Mouse (Mus musculus) intestine, embryonic 16.5 days (tissue): ENCODE results near the gene Tgfbi. TPM values are rescaled to one million over a fixed set of nuclear protein-coding genes. Genes with fewer than 3 reads are reported as not detected.
A peak's percentile ranks its signal among the peaks of the same experiment; 100 is the strongest.

Source experiments
- ATAC-seq: fragments of 200-750 bp; cut with Nextera tagmentation; 2 replicates; pipeline ENCODE4 v1.8.0; 2017; ENCODE audit warnings: moderate TSS enrichment, moderate library complexity
- H3K27ac ChIP-seq: fragments of 300-500 bp; sonication (generic); 2 replicates; pipeline ENCODE4 v1.5.1; 2014; ENCODE audit warnings: mild to moderate bottlenecking, low read length
- H3K27me3 ChIP-seq: fragments of 300-500 bp; sonication (generic); replicated peaks from 2 replicates; pipeline ENCODE4 v1.6.1; 2014; ENCODE audit warnings: low read length, control low read depth, mixed read lengths; ENCODE audit not compliant: control insufficient read depth, insufficient read depth
- H3K36me3 ChIP-seq: fragments of 300-500 bp; sonication (generic); 2 replicates; pipeline ENCODE4 v1.6.1; 2014; ENCODE audit warnings: low read length, control low read depth; ENCODE audit not compliant: control insufficient read depth, insufficient read depth
- H3K4me1 ChIP-seq: fragments of 300-500 bp; sonication (generic); 2 replicates; pipeline ENCODE4 v1.6.1; 2014; ENCODE audit warnings: low read length, control low read depth, mixed read lengths; ENCODE audit not compliant: control insufficient read depth, insufficient read depth
- H3K4me2 ChIP-seq: fragments of 300-500 bp; sonication (generic); 2 replicates; pipeline ENCODE4 v1.6.1; 2014; ENCODE audit warnings: low read depth, low read length, control low read depth
- H3K4me3 ChIP-seq: fragments of 300-500 bp; sonication (generic); 2 replicates; pipeline ENCODE4 v1.5.1; 2014; ENCODE audit warnings: mild to moderate bottlenecking, low read length
- H3K9ac ChIP-seq: fragments of 300-500 bp; sonication (generic); 2 replicates; pipeline ENCODE4 v1.6.1; 2014; ENCODE audit warnings: low read depth, low read length
- H3K9me3 ChIP-seq: fragments of 300-500 bp; sonication (generic); 2 replicates; pipeline ENCODE4 v1.6.1; 2016; ENCODE audit warnings: low read length, control low read depth; ENCODE audit not compliant: control insufficient read depth
- WGBS: fragments of 180-500 bp; shearing (Covaris S2); extraction: QIAGEN DNeasy Blood & Tissue Kit; methylation state at CpG from one replicate; pipeline ENCODE4 v1.1.7; 2014; 5-methylcytosine and 5-hydroxymethylcytosine counted together
- polyA plus RNA-seq: library from polyadenylated mRNA; unstranded; fragments of >200 nt; fragmentation: Nextera tagmentation; extraction: Ambion mirVana; gene quantifications from 2 replicates; pipeline ENCODE4 v1.2.1, GENCODE M21; 2015

The Tgfbi gene
- polyA plus RNA-seq, 1 experiment from 2014 or later: 124 TPM

DNA sequence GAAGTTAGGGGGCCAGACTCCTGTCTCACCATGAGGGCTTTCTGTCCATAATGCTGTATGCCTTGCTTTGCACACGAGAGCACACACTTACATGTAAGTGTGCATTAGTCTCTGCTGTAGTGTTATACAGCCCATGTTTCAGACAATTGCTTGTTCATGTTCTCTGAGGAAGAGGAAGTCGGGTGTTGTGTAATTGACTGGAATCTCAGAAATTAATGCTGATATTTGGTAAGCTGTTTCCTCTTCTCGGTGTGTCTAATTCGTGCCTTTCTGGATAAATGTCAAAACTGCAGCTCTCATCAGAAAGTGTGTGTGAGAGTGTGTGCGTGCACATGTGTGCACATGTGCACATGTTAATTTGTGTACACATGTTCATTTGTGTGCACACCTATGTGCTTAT is 16.1 kb upstream of the Tgfbi start:
- no peak overlapping the region for H3K9ac ChIP-seq
- H3K27ac ChIP-seq: peak overlapping the region; percentile 25; the same call in 1 of the 2 replicates
- no peaks in the 10 kb centered on the region for H3K27me3 ChIP-seq
- no peak overlapping the region for H3K4me2 ChIP-seq
- no peak overlapping the region for H3K4me3 ChIP-seq
- ATAC-seq: no peak
- no peaks in the 10 kb centered on the region for H3K9me3 ChIP-seq
- 78% methylated on average over 5 of the region's 5 CpGs for WGBS
- H3K36me3 ChIP-seq: no peaks in the 10 kb centered on the region
- H3K4me1 ChIP-seq: peaks cover 51% of the 10 kb centered on the region

DNA sequence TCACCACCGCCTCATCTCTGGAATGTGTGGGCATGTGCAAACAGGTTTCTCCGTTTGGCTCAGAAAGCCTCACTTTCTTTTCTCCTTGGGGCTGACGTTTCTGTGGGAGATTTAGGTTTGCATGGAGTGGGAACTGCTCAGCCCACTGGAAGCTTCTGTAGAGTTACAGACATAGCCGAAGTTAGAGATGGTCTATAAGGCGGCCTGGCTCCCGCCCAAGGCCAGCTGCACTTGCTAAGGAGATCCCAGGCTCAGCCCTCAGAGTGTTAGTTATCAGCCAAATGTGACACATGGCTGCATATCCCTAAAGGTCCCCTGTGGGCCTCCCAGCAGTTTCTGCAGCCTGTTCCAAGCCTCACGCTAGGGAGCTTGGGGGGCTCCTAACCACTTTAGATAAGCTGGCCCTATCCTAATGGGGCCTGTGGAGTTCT is 15.3 kb upstream of the Tgfbi start:
- peaks cover 45% of the 10 kb centered on the region for H3K4me1 ChIP-seq
- H3K9ac ChIP-seq: no peak overlapping the region
- H3K4me2 ChIP-seq: no peak overlapping the region
- no peaks in the 10 kb centered on the region for H3K36me3 ChIP-seq
- no peak overlapping the region for H3K4me3 ChIP-seq
- WGBS: 50% methylated on average over 7 of the region's 7 CpGs
- no peaks in the 10 kb centered on the region for H3K9me3 ChIP-seq
- H3K27me3 ChIP-seq: no peaks in the 10 kb centered on the region
- peak overlapping the region; percentile 25; the same call in 1 of the 2 replicates for H3K27ac ChIP-seq
- ATAC-seq: peak; percentile 21; the same call in 1 of the 2 replicates

- Histone ChIP-seq H3K4me2 (no peak overlapping the region), H3K4me3 (no peak overlapping the region), H3K36me3 (no peaks in the 10 kb centered on the region), H3K4me1 (peaks cover 44% of the 10 kb centered on the region), H3K9ac (no peak overlapping the region), H3K27me3 (no peaks in the 10 kb centered on the region), H3K27ac (no peak overlapping the region), H3K9me3 (no peaks in the 10 kb centered on the region)
- 76% methylated on average over 8 of the region's 8 CpGs for WGBS
- ATAC-seq: peak; percentile 34; the same call in 1 of the 2 replicates
Measured at GRCm38 (mm10) chr13:56595246-56595645, 14.1 kb upstream of the Tgfbi start.

DNA sequence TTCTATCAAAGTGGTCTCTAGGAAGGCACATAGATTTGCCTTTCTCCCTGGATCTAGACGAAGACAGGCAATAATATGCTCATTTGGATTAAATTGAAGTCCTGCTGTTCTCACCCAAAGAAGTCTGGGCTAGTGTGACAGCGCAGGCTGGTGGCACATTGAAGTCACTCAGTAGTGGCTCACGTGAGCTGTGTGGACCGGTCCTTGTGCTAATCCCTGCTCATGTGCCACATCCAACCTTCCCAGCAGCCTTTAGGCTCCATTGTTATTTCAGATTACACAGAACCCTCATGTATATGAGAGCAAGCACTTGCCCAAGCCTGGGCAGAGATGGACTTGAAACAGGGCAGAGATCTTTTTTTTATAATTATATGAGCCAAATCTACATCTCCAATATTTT is 12.0 kb upstream of the Tgfbi start:
- Histone ChIP-seq H3K4me2 (no peak overlapping the region), H3K9me3 (no peaks in the 10 kb centered on the region), H3K27ac (peak overlapping the region; percentile 58), H3K4me3 (no peak overlapping the region), H3K4me1 (peaks cover 57% of the 10 kb centered on the region), H3K36me3 (no peaks in the 10 kb centered on the region), H3K9ac (no peak overlapping the region), H3K27me3 (no peaks in the 10 kb centered on the region)
- 72% methylated on average over 4 of the region's 4 CpGs for WGBS
- ATAC-seq: no peak

DNA sequence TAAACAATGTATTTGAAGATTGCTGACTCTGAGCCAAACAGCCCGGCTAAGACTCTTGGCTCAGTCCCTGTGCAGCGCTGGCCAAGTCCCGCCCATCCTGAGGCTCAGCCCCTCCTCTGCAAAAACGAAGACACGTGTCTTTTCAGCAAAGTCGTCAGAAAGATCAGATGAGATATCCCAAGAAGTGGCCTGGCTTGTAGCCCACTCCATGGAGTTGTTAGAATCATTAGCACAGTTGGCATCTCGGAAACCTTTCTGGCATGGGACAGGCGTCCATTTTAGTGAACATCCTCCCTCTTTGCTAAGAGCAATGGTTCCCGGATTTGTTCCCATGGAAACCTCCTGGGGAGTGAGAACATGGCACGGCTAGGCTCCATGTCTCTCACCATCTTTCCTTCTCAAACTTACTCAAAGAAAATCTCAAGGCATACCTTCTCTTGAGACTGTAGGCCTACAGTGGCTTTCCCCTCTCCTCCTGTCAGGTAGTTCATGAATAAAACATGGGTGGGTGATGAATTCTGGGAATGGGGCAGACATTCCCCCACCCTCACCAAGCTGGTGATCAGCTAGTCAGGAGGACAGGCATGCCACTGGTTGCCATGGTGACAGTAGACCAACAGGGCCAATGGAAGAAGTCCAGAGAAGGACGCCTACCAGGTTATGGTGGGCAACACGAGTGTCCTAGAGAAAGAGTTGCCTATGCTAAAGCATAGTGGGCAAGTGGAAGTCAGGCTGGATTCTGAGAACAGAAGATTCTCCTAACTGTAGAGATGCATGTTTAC is 11.3 kb upstream of the Tgfbi start:
- Histone ChIP-seq H3K27me3 (no peaks in the 10 kb centered on the region), H3K9me3 (no peaks in the 10 kb centered on the region), H3K9ac (no peak overlapping the region), H3K27ac (no peak overlapping the region), H3K4me1 (peaks cover 57% of the 10 kb centered on the region), H3K4me2 (no peak overlapping the region), H3K4me3 (no peak overlapping the region), H3K36me3 (no peaks in the 10 kb centered on the region)
- 0 out of 2 replicates have a peak, but pooled peaks have one; percentile 45 for ATAC-seq
- WGBS: 43% methylated on average over 12 of the region's 12 CpGs

DNA sequence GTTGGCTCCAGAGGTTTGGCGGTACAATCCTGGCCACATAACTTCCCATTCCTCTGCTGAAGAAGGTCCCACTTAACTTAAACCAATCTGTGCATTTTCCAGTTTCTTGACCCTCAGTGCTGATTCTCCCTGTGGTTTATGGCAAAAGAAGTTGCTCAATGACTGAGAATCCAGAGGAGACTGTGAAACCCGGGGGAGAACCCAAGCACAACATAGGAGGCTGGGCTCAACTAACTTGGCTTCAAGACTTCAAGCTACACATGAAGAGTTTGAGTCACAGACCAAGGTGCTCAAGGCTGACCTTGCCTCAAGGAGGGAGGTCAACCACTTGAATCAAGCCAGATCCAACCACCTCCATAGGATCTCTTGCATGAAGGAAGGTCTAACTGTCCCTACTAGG is 9.8 kb upstream of the Tgfbi start:
- no peaks in the 10 kb centered on the region for H3K36me3 ChIP-seq
- no peak for ATAC-seq
- H3K27ac ChIP-seq: peak overlapping the region; percentile 65
- H3K4me1 ChIP-seq: peaks cover 51% of the 10 kb centered on the region
- no peak overlapping the region for H3K4me3 ChIP-seq
- no peak overlapping the region for H3K4me2 ChIP-seq
- no peak overlapping the region for H3K9ac ChIP-seq
- WGBS: 92% methylated on average over 2 of the region's 2 CpGs
- H3K9me3 ChIP-seq: no peaks in the 10 kb centered on the region
- no peaks in the 10 kb centered on the region for H3K27me3 ChIP-seq

- ATAC-seq: peak; percentile 34; the same call in 1 of the 2 replicates
- H3K9me3 ChIP-seq: no peaks in the 10 kb centered on the region
- H3K36me3 ChIP-seq: no peaks in the 10 kb centered on the region
- H3K4me3 ChIP-seq: no peak overlapping the region
- H3K4me1 ChIP-seq: peaks cover 45% of the 10 kb centered on the region
- H3K4me2 ChIP-seq: no peak overlapping the region
- WGBS: 46% methylated on average over 10 of the region's 10 CpGs
- no peaks in the 10 kb centered on the region for H3K27me3 ChIP-seq
- no peak overlapping the region for H3K9ac ChIP-seq
- peak overlapping the region; percentile 65 for H3K27ac ChIP-seq
Measured at GRCm38 (mm10) chr13:56600216-56600890, 9.0 kb upstream of the Tgfbi start.

DNA sequence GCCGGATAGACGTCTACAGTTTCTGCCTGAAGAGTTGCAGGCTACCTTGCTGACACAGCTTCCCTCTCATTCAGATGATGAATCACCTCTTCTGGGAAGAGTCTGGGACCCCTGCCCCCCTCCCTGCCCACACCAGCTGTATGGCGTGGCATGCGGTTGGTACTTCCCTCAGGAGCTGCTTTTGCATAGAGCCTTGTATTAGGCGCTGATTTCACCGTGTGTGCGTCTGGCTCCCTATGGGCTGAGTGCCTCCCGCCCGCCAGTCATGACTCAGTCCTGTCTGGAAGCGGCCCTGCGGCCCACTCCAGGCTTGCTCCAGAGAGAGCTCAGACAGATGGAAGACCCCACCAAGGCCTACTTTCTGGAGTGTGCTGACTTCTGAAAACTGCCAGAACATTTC is 8.1 kb upstream of the Tgfbi start:
- no peaks in the 10 kb centered on the region for H3K27me3 ChIP-seq
- WGBS: 36% methylated on average over 11 of the region's 11 CpGs
- no peak overlapping the region for H3K9ac ChIP-seq
- H3K4me3 ChIP-seq: no peak overlapping the region
- no peak overlapping the region for H3K4me2 ChIP-seq
- peak overlapping the region; percentile 39 for H3K27ac ChIP-seq
- H3K36me3 ChIP-seq: no peaks in the 10 kb centered on the region
- ATAC-seq: peak; percentile 66
- H3K4me1 ChIP-seq: peaks cover 40% of the 10 kb centered on the region
- no peaks in the 10 kb centered on the region for H3K9me3 ChIP-seq

DNA sequence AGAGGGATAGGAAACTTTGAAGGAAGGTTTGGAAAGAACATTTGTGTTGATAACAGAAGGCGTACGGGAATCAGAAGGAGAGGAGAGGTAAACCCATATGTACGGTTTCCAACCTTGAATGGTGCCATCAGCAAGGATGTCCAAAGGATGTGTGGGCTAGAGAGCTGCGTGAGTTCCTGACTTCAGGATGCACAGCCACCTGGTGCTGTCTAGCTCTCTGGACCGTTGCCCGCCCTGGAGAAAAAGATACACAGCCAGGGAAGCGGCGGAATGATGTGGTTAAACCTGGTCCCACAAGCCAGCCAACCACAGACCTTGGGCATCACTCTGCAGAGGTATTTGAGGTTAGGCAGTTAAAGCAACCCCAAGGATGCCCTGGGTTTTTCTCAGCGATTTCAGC is 3.8 kb upstream of the Tgfbi start:
- H3K4me3 ChIP-seq: no peak overlapping the region
- no peak overlapping the region for H3K27ac ChIP-seq
- H3K9me3 ChIP-seq: no peaks in the 10 kb centered on the region
- H3K27me3 ChIP-seq: 0 out of 2 replicates have a peak, but pooled peaks cover 3% of the 10 kb centered on the region
- H3K9ac ChIP-seq: no peak overlapping the region
- 89% methylated on average over 9 of the region's 9 CpGs for WGBS
- peaks cover 35% of the 10 kb centered on the region for H3K4me1 ChIP-seq
- ATAC-seq: no peak
- H3K4me2 ChIP-seq: no peak overlapping the region
- no peaks in the 10 kb centered on the region for H3K36me3 ChIP-seq
